Mouse (Mus musculus) spleen, postnatal 4 days (tissue): ENCODE results near the gene Ptprn.
"Not testable (repeated sequence)": the region's sequence is repeated elsewhere in the genome, so short reads cannot be mapped to it uniquely, and the experiment has no call there.

Experiments
- DNase-seq, 2 experiments: peaks; one replicate each; pipeline ENCODE4 v3.0.0; 2022; ENCODE audit warnings: low spot score in 2 of 2

The Ptprn gene

DNA sequence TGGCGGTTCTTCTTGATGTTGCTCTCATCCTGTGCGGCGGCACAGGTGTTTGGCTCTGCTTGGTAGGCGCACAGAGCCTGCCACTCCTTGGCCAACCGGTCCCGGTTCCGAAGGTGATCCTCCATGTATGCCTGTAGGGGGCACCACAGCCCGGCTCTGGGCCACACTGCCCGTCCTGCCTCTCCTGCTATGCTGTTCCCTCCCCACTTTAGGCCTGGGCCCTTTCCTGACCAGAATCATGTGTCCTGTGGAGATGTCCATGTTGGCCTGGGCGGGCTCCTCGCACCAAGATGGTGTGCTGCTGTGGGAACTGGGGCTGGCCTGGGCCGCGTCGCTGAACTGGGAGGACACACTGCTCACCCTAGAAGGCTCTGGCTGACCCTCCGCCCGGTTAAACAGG lies 11.3 kb downstream of the Ptprn start:
- peak in 1 of 2 experiments; percentile 69 for DNase-seq

DNA sequence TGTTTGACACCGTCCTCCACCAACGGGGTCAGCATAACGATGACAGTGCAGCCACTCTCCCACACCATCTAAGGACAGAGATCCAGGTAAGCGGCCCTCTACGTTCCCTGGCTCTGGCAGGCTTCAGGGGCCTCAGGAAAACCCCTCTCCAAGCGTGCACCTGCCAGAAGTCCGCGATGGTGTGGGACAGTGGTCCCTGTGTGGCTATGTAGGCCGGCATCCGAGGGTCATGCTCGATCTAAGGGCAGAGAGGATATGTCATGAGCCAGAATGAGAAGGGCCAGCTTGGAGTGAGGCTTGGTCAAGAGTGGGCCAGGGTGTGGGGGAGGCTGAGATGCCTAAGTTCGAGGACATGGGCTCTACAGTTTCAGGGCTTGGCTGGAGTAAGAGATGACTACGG lies 12.0 kb downstream of the Ptprn start:
- DNase-seq, result peak in 1 of 2 experiments; percentile 67

DNA sequence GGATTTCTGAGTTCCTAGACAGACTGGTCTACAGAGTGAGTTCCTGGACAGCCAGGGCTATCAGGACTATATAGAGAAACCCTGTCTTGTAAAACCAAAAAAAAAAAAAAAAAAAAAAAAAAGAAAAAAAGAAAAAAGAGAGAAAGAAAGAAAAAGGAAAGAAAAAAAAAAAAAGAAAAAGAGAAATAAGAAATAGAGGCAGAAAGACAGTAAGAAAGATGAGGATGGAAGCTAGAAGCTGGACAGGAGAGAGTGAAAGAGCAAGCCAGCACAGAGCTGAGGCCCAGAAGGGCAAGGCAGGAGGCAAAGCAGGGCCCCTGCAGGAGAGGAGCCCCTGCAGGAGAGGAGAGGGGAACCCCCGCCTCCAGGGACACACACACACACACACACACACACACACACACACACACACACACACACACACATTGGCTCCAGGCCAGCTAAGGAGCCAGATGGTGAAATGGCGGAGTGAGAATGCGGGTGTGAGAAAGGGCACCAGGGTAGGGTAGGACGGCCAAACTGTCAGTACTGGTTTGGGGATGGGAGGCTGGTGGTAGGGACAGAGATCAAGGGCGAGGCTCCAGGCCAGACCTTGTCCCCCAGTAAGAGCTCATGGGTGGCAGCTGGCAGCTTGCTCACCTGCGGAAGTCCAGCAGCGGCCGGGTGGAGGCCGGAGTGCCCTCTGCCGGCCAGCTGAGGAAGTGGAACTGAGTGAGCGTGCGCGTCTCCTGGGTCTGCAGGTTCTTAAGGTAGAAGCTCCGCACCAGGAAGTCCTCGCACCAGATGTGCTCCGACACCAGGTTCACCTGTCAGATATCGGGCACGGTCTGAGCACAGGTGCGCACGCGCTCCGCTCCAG lies 13.0 kb downstream of the Ptprn start:
- DNase-seq, result peak; percentile 87 to 95

DNA sequence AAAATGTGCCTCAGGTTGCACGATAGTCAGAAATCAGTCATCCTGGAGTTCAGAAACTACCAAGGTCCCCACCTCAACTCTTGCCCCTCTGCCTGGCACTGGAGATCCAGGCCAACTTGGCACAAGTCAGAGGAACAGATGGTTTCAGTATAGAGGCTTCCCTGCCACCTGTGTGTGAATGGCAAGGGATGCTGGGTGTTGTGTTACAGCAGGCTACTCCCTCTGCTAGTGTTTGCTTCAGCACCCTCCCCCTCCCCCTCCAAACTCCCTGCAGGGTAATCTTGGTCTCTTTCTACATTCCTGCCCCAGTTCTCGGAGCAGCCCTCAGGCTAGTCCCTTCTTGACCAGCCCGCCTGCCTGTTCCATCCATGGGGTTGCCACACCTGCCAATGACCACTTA lies 13.8 kb downstream of the Ptprn start:
- no peak for DNase-seq

DNA sequence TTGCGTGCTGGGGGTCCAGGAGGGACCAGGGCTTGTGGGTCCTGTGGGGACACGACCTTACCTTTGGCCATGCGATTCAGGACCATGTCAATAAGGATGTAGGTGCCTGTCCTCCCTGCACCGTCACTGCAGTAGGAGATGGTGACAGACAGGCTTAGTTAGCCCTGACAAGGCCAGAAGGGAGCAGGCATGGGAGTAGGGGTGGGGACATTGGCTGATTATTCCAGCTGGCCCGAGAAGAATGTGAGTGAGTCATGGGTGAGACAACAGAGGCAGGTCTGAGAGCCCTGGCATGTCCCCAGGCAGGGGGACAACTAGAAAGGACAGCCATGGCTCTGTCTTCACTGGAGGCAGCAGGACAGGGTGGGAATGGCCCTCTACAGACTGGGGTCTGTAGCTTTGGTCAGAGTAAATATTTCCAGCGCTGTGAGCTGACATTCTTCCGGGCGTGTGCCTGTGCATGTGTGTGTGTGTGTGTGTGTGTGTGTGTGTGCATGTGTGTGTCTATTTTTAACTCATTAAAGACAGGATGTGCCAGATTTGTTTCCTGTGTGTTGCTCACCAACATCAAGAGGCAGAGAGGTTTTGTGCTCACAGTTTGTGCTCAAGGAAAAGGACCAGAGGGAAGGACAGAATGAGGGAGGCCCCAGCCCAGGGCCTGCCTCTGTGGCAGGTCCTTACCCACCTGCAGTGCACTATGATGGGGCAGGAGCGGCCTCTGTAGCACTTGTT lies 16.1 kb downstream of the Ptprn start:
- DNase-seq, result no peak

DNA sequence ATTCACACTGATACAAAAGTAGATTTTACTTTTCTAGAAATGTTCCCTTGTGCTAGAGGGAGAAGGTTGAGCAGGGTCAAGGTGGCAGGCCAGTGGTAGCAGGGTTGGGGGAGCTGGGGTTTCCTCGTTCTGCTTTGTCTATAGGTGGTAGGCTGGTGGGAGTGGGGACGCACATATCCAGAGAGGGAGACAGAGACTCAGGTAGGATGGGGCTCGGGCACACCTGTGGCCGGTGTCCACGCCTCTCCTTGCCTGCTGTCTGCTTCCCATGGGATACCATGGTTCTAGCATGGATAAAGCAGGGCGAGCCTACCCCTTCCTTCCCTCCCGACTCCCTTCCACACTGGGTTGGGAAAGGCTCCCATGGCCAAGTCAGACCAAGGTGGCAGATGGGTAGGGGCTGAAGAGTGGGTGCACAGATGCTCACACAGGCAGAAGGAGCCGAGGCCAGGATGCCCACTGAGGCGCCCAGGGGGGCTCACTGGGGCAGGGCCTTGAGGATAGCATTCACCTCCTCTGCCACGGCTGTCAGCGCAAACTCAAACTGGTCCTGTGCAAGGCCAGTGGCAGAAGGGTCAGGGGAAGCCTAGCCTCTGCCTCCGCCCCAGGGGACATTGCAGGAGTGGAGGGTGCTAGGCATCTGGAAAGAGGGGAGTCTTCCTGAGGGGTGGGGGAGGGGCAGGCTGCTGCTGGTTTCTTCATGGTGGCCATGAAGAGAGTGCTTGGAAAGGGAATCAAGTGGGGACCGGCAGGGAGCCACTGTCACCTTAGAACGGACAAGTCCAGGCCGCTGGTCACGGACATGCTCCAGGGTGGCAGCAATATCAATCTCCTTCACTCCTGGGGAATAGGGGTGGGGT lies 17.0 kb downstream of the Ptprn start:
- peak in 1 of 2 experiments; percentile 69 for DNase-seq

DNA sequence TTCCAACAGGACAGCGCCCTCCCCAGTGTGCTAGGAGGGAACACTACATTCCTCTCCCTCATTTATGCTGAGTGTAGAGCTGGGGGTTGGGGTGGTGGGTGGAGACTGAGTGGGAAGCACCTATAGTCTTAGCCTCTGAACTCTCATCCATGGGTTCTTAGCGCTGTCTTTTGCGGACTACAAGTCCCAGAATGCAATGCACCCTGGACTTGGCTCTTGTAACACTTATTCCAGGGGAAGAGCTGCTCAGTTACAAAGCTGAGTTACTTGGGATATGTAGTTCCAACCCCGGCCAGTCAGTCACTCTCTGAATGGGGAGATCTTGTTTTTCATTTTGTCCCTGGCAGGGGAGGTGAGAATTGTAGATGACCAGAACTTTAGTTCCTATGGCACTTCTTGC lies 19.5 kb downstream of the Ptprn start:
- DNase-seq, result peak in 1 of 2 experiments; percentile 62

DNA sequence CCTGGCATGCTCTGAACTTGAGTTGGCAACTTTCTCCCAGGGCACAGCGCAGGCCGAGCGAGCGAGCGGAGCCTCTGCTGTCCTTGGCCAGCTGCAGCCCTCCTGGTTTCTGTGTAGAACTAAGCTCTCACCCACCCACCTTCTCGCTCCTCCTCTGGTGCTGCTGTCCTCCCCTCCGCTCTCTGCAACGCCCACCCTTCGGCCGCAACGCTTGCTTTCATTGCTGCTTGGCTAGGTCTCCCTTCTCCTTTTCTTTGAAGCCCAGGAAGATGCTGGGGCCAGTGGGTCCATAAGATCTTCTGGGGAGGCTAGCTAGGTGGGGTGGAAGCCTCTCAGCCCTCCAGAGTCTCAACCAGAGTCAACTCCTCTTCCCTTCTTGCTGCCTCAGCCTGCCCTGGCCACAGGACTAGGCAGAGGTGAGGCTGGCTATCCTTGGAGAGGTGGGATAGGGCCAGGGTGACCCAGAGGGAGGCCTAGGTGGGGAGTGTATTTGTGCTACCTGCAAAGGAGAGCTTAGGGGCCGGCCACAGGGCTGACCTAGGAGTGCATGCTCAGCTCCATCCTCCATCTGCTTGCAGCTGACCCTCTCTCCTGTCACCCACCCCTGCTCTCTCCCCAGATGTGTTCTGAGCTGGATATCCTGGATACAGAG lies 20.0 kb downstream of the Ptprn start:
- DNase-seq, result peak in 1 of 2 experiments; percentile 60

DNA sequence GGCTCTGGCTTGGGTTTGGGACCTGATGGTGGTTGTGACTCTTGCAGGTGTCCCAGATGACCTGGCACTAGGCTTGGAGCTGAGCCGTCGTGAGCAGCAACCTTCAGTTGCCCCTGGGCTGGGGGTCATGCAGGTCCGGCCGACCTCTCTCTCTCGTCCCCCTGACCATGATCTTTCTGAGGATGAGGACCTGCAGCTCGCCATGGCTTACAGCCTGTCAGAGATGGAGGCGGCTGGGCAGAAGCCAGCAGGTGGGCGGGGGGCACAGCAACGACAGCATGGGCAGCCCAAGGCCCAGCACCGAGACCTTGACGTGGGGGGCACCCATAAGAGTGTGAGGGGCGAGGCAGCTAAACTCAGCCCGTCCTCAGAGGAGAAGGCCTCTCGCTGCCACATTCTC lies 20.9 kb downstream of the Ptprn start:
- DNase-seq, result peak in 1 of 2 experiments; percentile 59

DNA sequence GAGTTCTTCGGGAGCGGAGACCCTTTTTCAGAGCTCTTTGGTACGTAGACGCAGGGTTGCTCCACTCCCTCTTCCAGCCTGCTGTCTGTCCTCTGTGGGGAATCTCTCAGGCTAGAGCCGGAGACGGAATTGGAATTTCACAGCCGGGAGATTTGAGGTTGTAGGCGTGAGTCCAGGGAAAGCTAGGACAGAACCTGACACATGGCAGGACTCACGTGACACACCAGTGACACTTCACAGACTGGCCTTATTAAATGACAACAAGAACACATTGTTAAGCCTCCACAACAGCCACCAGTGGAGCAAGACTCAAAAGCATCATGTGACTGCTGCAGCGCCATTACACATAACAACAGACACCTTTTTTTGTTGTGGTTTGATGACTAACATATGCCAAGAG lies 24.7 kb downstream of the Ptprn start:
- DNase-seq, result no peak

DNA sequence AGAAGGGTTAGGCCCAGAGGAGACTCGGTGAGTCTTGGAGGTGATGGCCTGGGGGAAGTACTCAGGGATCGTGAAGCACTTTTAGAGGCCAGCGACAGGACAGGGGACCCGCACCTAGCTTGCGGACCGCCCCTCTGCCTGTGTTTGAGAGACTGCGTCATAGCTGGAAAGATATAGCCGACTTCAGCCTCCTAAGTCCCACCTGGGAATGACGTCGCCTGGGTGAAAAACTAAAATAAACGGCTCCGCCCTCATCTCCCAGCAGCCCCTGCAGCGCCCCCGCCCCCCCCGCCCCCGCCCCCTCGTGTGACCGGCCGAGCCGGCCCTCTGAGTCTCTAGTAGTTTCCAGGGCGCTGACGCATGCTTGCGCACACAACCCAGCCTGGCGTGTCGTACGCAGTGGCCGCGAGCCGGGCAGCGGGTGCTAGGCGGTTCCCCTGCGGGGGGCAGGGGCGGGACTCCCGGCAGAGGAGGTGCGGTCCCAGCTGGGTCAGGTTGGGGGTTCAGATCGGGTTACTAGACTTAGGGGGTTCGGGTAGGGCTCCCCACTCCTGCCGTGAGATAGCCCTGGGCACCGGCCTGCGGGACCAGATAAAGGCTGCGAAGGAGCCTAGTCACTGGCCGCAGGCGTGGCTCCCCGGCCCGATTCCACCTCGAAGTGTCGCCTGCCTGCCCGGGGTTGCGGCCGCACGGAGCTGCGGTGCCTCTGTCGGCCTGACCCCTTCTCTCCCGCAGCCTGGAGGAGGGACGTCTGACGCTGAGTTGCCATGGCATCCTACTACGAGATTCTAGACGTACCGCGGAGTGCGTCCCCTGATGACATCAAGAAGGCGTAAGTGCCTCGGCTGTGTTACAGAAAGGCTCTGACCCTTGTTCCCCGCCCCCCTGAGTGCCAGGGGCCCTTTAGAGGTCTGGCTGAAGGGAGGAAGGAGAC lies 27.9 kb downstream of the Ptprn start, which contains the start of gene Dnajb2:
Dnajb2 (plus strand) TSS at position 290 of the 934 bp plus-strand sequence.
- DNase-seq, result peak; percentile 89 to 93

DNA sequence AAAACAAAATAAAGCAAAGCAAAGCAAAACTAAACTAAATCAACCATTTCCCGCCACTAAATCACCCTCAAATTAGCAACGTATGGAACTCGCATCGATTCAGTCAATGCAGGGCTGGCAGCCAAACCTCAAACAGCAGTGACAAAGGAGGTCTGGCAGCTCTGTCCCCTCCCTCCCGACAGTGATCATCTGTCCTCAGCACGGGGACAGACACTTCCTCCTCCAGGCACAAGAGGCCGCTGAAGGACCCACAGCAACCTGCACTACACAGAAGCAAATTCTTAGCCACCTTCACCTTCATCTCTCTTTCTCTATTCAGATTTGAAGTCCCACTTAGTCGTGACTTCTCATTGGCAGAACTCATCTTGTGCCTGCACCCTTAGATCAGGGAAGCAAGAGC lies 29.7 kb downstream of the Ptprn start:
- peak; percentile 76 to 83 for DNase-seq

DNA sequence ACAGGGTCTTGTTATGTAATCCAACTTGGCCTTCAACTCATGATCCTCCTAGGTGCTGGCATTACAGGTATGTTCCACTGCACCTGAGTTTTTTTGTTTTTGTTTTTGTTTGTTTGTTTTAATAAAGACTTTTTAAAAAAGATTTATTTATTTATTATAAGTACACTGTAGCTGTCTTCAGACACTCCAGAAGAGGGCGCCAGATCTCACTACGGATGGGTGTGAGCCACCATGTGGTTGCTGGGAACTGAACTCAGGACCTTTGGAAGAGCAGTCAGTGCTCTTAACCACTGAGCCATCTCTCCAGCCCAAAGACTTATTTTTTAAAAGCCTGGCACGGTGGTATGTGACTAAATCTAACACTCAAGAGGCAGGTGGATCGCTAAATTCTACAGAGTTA lies 31.8 kb downstream of the Ptprn start:
- not testable (repeated sequence) for DNase-seq

DNA sequence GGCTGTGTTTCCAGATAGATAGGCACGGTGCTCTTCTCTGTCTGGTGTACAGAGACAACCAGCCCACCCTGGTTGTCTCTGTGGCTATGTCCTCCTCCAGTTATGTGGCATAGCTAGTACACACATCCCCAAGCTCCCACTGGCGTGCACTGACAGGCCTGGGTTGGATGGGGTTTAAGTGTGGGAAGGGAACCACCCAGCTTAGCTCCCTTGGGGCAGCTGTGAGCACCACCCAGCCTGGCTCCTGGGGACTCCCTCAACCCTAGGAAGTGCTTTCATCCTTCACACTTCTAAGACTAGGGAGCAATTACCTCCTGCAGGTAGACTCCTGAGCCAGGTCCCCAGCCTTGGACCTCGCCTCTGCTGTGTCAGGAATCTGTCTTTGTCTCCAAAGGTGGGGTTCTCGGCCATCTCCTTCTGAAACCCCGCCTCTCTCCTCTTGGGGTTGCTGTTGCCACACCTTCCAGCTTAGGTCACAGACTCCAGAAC lies 32.6 kb downstream of the Ptprn start, which contains the start of gene A630095N17Rik:
A630095N17Rik (minus strand) TSS at position 439 of the 489 bp plus-strand sequence.
- DNase-seq, result no peak

DNA sequence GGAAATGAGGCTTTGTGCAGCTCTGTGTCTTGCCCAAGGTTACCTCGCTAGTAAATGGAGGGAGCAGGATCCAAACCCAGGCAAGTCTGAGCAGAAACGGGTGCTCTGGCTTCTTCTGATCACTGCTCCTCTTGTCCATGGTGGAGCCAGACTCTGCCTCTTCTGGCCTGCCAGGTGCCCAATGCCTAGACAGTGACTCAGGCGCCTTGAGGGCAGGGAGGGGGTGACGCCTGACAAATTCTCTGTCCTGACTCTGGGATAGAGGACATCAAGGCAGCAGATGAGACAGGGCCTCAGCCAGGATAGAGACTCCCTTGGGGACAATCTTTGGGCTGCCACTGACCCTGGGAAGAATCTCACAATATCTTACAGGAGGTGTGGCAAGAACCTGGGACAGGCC lies 33.1 kb downstream of the Ptprn start:
- no peak for DNase-seq

DNA sequence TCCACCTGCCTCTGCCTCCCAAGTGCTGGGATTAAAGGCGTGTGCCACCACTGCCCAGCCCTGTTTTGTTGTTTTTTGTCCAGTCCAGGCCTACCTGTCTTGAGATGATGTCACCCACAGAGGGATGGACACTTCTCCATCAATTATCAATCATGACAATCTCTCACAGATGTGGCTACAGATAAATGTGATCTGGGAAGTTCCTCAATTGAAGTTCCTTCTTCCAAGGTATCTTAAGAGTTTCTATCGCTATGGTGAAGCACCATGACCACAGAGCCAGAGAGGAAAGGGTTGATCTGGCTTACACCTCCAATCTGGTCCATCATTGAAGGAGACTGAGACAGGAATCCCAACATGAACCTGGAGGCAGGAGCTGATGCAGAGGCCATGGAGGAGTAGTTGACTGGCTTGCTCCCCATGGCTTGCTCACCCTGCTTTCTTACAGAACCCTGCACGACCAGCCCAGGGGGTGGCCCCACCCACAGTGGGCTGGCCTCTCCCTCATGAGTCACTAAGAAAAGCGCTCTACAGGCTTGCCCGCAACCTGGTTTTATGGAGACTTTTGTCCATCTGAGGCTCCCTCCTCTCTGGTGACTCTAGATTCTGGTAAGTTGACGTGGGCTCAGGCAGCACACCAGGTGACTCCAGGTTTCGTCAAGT lies 33.8 kb downstream of the Ptprn start:
- DNase-seq, result no peak

DNA sequence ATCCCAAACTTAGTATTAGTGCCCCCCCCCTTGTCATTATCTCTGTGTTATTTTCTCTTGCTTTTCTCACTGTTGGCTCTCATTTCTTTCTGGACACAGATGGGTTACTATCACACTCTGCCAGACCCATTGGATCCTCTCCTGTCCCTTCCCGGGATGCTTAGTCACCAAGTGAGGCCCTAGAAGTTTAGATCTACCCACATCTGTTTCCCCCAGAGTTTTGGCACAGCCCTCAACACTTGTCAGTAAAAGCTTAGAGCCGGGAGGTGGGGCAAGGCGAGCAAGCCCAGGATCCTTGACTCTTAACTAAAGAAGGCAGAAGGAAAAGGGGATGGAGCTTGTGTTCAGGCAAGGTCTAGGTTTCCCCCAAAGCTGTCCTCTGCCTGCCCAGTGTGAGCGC lies 35.1 kb downstream of the Ptprn start:
- DNase-seq, result peak in 1 of 2 experiments; percentile 62

DNA sequence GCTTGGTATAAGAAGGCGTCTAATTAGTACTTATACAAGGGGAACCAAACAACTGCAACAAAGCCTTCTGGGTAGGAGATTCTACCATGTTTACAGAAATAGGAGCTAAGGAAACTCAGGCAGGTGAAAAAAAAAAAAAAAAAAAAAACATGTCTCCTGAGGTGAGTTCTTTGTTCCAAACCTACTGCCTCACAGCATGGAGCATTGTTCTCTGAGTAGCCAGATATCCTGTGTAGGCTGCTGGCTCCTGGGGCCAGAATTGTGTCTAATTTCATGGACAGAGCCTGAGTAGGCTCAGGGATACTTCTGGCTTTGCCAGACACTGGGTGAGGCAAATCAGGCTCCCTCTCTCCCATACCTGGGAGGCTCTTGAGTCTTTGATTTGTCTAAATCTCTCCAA lies 36.6 kb downstream of the Ptprn start:
- DNase-seq, result peak in 1 of 2 experiments; percentile 47

DNA sequence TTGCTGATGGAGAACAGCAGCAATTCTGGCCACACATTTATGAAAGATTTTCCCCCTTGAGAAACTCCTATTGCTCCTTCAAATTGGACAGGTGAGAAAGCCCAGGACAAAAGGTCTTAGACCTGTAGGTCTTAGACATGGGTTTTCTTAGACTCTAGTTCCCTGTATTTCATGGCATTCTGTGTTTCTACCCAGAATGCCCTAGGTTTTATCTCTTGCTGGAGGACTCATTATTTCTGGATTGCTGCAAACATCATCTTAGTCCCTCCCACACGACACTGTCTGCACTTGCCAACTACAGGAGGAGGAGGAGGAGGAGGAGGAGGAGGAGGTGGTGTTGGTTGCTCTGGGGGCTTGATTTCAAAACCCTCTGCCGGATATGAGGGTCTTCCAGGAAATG lies 38.2 kb downstream of the Ptprn start:
- no peak for DNase-seq
